Comparison of ENCODE assay signal across 26 mouse cellular contexts in the genomic region with DNA sequence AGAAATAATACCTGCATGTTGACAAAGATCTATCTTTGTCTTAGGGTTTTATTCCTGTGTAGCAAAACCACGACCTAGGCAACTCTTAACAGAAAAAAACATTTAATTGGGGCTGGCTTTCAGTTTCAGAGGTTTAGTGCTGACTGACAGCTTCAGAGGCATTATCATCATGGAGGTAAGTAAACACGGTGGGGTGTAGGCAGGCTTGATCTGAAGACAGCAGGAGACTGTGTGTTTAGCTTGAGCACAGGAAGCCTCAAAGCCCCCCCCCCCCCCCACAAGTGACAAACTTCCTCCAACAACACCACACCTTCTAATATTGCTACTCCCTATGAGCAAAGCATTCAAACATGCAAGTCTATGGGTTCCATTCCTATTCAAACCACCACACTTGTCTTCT. TPM values are rescaled to one million over a fixed set of nuclear protein-coding genes. Genes with fewer than 3 reads are reported as not detected.
DNase-seq lines count a peak whose midpoint lies in the region; ATAC-seq and TF ChIP-seq lines count a peak whose summit lies in the region.
"Had no signal": no experiment of that assay in that cellular context is flagged by ENCODE, and none has a peak within 500 bp of the region (broad histone marks: within the 10 kb centered on the region; RNA-seq: fewer than 3 reads in every experiment).

No protein-coding gene starts in this region.

- dilution Hi-C loops in CH12.LX (cut with MboI; ENCODE audit: extremely low pct_ligation_motif_present, extremely low pct_unique_long_range_greater_than_20kb, low sequenced_read_pairs): no loop called here

- peaks cover 9% of the 10 kb centered on the region for H3K27me3 ChIP-seq in CH12.LX (replicated peaks)
- H3K27me3 ChIP-seq in neural tube, embryonic 15.5 days (replicated peaks): no peaks in the 10 kb centered on the region
- H3K27me3 ChIP-seq: heart, embryonic 15.5 days; hindbrain, embryonic 13.5 days had no signal

- H3K4me3 ChIP-seq in CH12.LX (replicated peaks in 1 of 3; ENCODE audit: low read depth in 2 of 3, low read length in 2 of 3, poor library complexity in 1 of 3): no peak overlapping the region
- H3K4me3 ChIP-seq in neural tube, embryonic 15.5 days (replicated peaks): no peak overlapping the region
- H3K4me3 ChIP-seq: forebrain, embryonic 10.5 days; heart, embryonic 12.5 days; heart, embryonic 15.5 days; hindbrain, embryonic 10.5 days; hindbrain, embryonic 13.5 days had no signal

- in situ Hi-C loops in CH12.LX (cut with MboI; ENCODE audit: low pct_ligation_motif_present, low pct_unique_long_range_greater_than_20kb, low sequenced_read_pairs): no loop called here

- H3K4me1 ChIP-seq in CH12.LX (ENCODE audit: control insufficient read depth in 1 of 2, insufficient read depth in 2 of 2): peaks cover 3 to 22% of the 10 kb centered on the region in 2 experiments; a peak in 3 of 4 replicates
- H3K4me1 ChIP-seq in neural tube, embryonic 15.5 days: peaks cover 16% of the 10 kb centered on the region

- TF ChIP-seq RAD21 in CH12.LX (IDR thresholded peaks at IDR 0.05; ENCODE audit: low read depth, low read length): no peak

- 72% methylated on average over 2 of the region's 2 CpGs for WGBS in neural tube, embryonic 15.5 days

- H3K27ac ChIP-seq in CH12.LX (ENCODE audit: insufficient read depth, low read depth): no peak overlapping the region
- H3K27ac ChIP-seq in neural tube, embryonic 15.5 days (replicated peaks): no peak overlapping the region
- H3K27ac ChIP-seq: forebrain, embryonic 10.5 days; heart, embryonic 15.5 days; hindbrain, embryonic 10.5 days; hindbrain, embryonic 13.5 days had no signal

- TF ChIP-seq EP300 in CH12.LX (IDR thresholded peaks at IDR 0.05; ENCODE audit: low read length): no peak

- peaks cover 12% of the 10 kb centered on the region for H3K79me2 ChIP-seq in CH12.LX (replicated peaks; ENCODE audit: control insufficient read depth, extremely low read depth, insufficient read depth, poor library complexity, severe bottlenecking)

- H3K9ac ChIP-seq in CH12.LX (ENCODE audit: insufficient read depth, low read depth): no peak overlapping the region
- no peak overlapping the region for H3K9ac ChIP-seq in neural tube, embryonic 15.5 days (replicated peaks)
- H3K9ac ChIP-seq: heart, embryonic 12.5 days; heart, embryonic 15.5 days; hindbrain, embryonic 13.5 days had no signal

- peak; percentile 36 for ATAC-seq in inflammation-experienced regulatory T-cells, adult 6 months
- no peak for ATAC-seq in neural tube, embryonic 15.5 days (ENCODE audit: low FRiP score)
- ATAC-seq in cerebellum, adult (ENCODE audit: insufficient number of reproducible peaks, low FRiP score, low TSS enrichment): no peak
- ATAC-seq: forebrain, embryonic 14.5 days; hindbrain, embryonic 16.5 days; intestine, postnatal 0 days had no signal

- no peak for TF ChIP-seq POLR2A in CH12.LX (IDR thresholded peaks at IDR 0.05; ENCODE audit: low read depth, low read length)

- peak; percentile 58 for DNase-seq in CD4-positive, CD25-positive, alpha-beta regulatory T cell, adult 2 months (ENCODE audit: low read depth, low spot score)
- no peak for DNase-seq in CH12.LX (ENCODE audit: extremely low read depth)
- peak; percentile 20 for DNase-seq in T-cell, adult 2 months (ENCODE audit: low spot score)
- DNase-seq in B cell, adult 2 months: no peak
- DNase-seq in testis, postnatal 14 days (ENCODE audit: low spot score): no peak
- DNase-seq: adrenal gland, adult 2 months; adrenal gland, postnatal 14 days; cerebellum, adult 11-12 months; cerebellum, adult 8-10 months; cerebellum, postnatal 14 days; gastrocnemius, postnatal 25 days; heart, adult 18-20 months; heart, postnatal 10 days; heart, postnatal 36 days had no signal

- peak overlapping the region; percentile 13; the same call in 1 of the 2 replicates for H3K4me2 ChIP-seq in CH12.LX (ENCODE audit: insufficient read depth, low read depth, poor library complexity, severe bottlenecking)
- H3K4me2 ChIP-seq in neural tube, embryonic 15.5 days: no peak overlapping the region
- H3K4me2 ChIP-seq: heart, embryonic 12.5 days; heart, embryonic 15.5 days; hindbrain, embryonic 13.5 days had no signal

- H3K36me3 ChIP-seq in CH12.LX (replicated peaks in 1 of 2; ENCODE audit: control insufficient read depth in 1 of 2, insufficient read depth in 1 of 2, low read length in 1 of 2): peaks cover 10 to 31% of the 10 kb centered on the region in 2 experiments
- peaks cover 3% of the 10 kb centered on the region; the same call in 1 of the 2 replicates for H3K36me3 ChIP-seq in neural tube, embryonic 15.5 days

- TF ChIP-seq CTCF in CH12.LX (conservative IDR thresholded peaks at IDR 0.05 in 1 of 2, IDR thresholded peaks at IDR 0.05 in 1 of 2; ENCODE audit: low read depth in 2 of 2, low read length in 2 of 2): no peak

- no peaks in the 10 kb centered on the region for H3K9me3 ChIP-seq in CH12.LX (replicated peaks; ENCODE audit: low read length)
- H3K9me3 ChIP-seq in neural tube, embryonic 15.5 days (replicated peaks): no peaks in the 10 kb centered on the region
- H3K9me3 ChIP-seq: forebrain, embryonic 10.5 days; heart, embryonic 12.5 days; heart, embryonic 15.5 days; hindbrain, embryonic 10.5 days; hindbrain, embryonic 13.5 days had no signal

TF ChIP-seq in CH12.LX, 34 proteins besides CTCF, POLR2A, EP300 and RAD21:
- TF ChIP-seq RCOR1 (conservative IDR thresholded peaks at IDR 0.05; ENCODE audit: low read depth, low read length) (no peak), HCFC1 (IDR thresholded peaks at IDR 0.05; ENCODE audit: low read depth, low read length) (no peak), CHD2 (IDR thresholded peaks at IDR 0.05; ENCODE audit: low read length) (no peak), MAZ (IDR thresholded peaks at IDR 0.05; ENCODE audit: low read depth, low read length) (no peak), MEF2A (IDR thresholded peaks at IDR 0.05; ENCODE audit: borderline replicate concordance, low read depth, low read length) (no peak), GABPA (IDR thresholded peaks at IDR 0.05; ENCODE audit: insufficient replicate concordance, low read depth, low read length) (no peak), MXI1 (IDR thresholded peaks at IDR 0.05; ENCODE audit: low read depth, low read length) (no peak), BHLHE40 (IDR thresholded peaks at IDR 0.05; ENCODE audit: low read depth, low read length) (no peak), ZC3H11A (IDR thresholded peaks at IDR 0.05; ENCODE audit: low read depth, low read length) (no peak), IRF4 (IDR thresholded peaks at IDR 0.05; ENCODE audit: low read depth, low read length) (no peak), USF1 (IDR thresholded peaks at IDR 0.05; ENCODE audit: low read depth, low read length) (no peak), MAFK (IDR thresholded peaks at IDR 0.05; ENCODE audit: insufficient replicate concordance, low read length) (no peak), ZNF384 (IDR thresholded peaks at IDR 0.05; ENCODE audit: low read depth, low read length) (no peak), ELF1 (IDR thresholded peaks at IDR 0.05; ENCODE audit: low read depth, low read length) (no peak), MAX (IDR thresholded peaks at IDR 0.05; ENCODE audit: low read length) (no peak), USF2 (conservative IDR thresholded peaks at IDR 0.05; ENCODE audit: low read depth, low read length) (no peak), E2F4 (IDR thresholded peaks at IDR 0.05; ENCODE audit: insufficient replicate concordance, low read depth, low read length) (no peak), MYC (IDR thresholded peaks at IDR 0.05; ENCODE audit: low read depth, low read length) (no peak), ZKSCAN1 (IDR thresholded peaks at IDR 0.05; ENCODE audit: borderline replicate concordance, low read depth, low read length) (no peak), PAX5 (IDR thresholded peaks at IDR 0.05; ENCODE audit: low read length) (no peak)

RNA-seq across cellular contexts. Expression of gene Tmem126b, which starts 2.3 kb away (rescaled TPM):
- total RNA-seq in CH12.LX (2012; rRNA removed) (10.8 and 10.9 TPM in 2 replicates), CH12.LX (2014; rRNA removed) (15.7 and 16.7 TPM in 2 replicates)
- 9.1 and 11.8 TPM in 2 replicates for polyA plus RNA-seq in CH12.LX (2012; ENCODE audit: insufficient read length, low read depth)
- 10 to 100 TPM; 35.1 to 38.8 (median 35.9) TPM for polyA plus RNA-seq in inflammation-experienced regulatory T-cells, adult 6 months (2017; shearing (Covaris generic))
- polyA plus RNA-seq in neural tube, embryonic 15.5 days (2015; fragmentation: Nextera tagmentation; extraction: Ambion mirVana): 47.2 and 49.0 TPM in 2 replicates

RNA-seq across cellular contexts. Expression of gene Dlg2, which starts 3.0 kb away (rescaled TPM):
- total RNA-seq in CH12.LX (2012; rRNA removed): not detected in 2 replicates
- total RNA-seq in CH12.LX (2014; rRNA removed): not detected in 2 replicates
- polyA plus RNA-seq in CH12.LX (2012; ENCODE audit: insufficient read length, low read depth): 0.36 TPM in 1 of 2 replicates, not detected in the other
- 1 to 10 TPM in 2 of 3 experiments, under 1 TPM in 1; 0.83 to 3.5 (median 1.1) TPM for polyA plus RNA-seq in inflammation-experienced regulatory T-cells, adult 6 months (2017; shearing (Covaris generic))
- 29.8 and 29.9 TPM in 2 replicates for polyA plus RNA-seq in neural tube, embryonic 15.5 days (2015; fragmentation: Nextera tagmentation; extraction: Ambion mirVana)

RNA-seq across cellular contexts. Expression of gene Tmem126a, which starts 16.5 kb away (rescaled TPM):
- 65.3 and 78.0 TPM in 2 replicates for total RNA-seq in CH12.LX (2012; rRNA removed)
- total RNA-seq in CH12.LX (2014; rRNA removed): 121 and 133 TPM in 2 replicates
- polyA plus RNA-seq in CH12.LX (2012; ENCODE audit: insufficient read length, low read depth): 62.3 and 70.9 TPM in 2 replicates
- 100 to 1,000 TPM in 1 of 3 experiments, 10 to 100 TPM in 2; 72.3 to 107 (median 85.5) TPM for polyA plus RNA-seq in inflammation-experienced regulatory T-cells, adult 6 months (2017; shearing (Covaris generic))
- polyA plus RNA-seq in neural tube, embryonic 15.5 days (2015; fragmentation: Nextera tagmentation; extraction: Ambion mirVana): 139 and 163 TPM in 2 replicates

RNA-seq across cellular contexts. Expression of gene Crebzf, which starts 31.0 kb away (rescaled TPM):
- total RNA-seq in CH12.LX (2012; rRNA removed) (63.2 and 74.0 TPM in 2 replicates), CH12.LX (2014; rRNA removed) (102 and 115 TPM in 2 replicates)
- 51.8 and 61.5 TPM in 2 replicates for polyA plus RNA-seq in CH12.LX (2012; ENCODE audit: insufficient read length, low read depth)
- 10 to 100 TPM; 18.3 to 28.5 (median 27.7) TPM for polyA plus RNA-seq in inflammation-experienced regulatory T-cells, adult 6 months (2017; shearing (Covaris generic))
- 30.2 and 33.8 TPM in 2 replicates for polyA plus RNA-seq in neural tube, embryonic 15.5 days (2015; fragmentation: Nextera tagmentation; extraction: Ambion mirVana)

RNA-seq across cellular contexts. Expression of gene Ccdc89, which starts 47.1 kb away (rescaled TPM):
- total RNA-seq in CH12.LX (2012; rRNA removed) (not detected in 2 replicates), CH12.LX (2014; rRNA removed) (not detected in 2 replicates)
- polyA plus RNA-seq in CH12.LX (2012; ENCODE audit: insufficient read length, low read depth): not detected in 2 replicates
- polyA plus RNA-seq in inflammation-experienced regulatory T-cells, adult 6 months (2017; shearing (Covaris generic)): not detected
- 1.3 and 1.5 TPM in 2 replicates for polyA plus RNA-seq in neural tube, embryonic 15.5 days (2015; fragmentation: Nextera tagmentation; extraction: Ambion mirVana)
- total RNA-seq: gastrocnemius, adult 8-10 months had no signal
- polyA plus RNA-seq: adrenal gland, adult 2 months had no signal

Comparison
In these comparisons a context has a peak if more than half of its experiments do, and no peak if none do; other contexts are left out.
1. DNase-seq: peak in CD4-positive, CD25-positive, alpha-beta regulatory T cell, adult 2 months (single experiment) and T-cell, adult 2 months (single experiment); none in CH12.LX (single experiment), B cell, adult 2 months (0 of 2) and testis, postnatal 14 days (single experiment).